Mouse (Mus musculus) urinary bladder, adult 2 months (tissue): Measurements from ENCODE around the gene Col8a2. TPM values are rescaled to one million over a fixed set of nuclear protein-coding genes. Genes with fewer than 3 reads are reported as not detected.

ENCODE experiments used
- DNase-seq: peaks from one replicate; pipeline ENCODE4 v3.0.0; 2022; ENCODE audit warnings: low spot score
- polyA plus RNA-seq: library from polyadenylated mRNA; depleted of rRNA; stranded (reverse); fragments of >200 nt; gene quantifications from 2 replicates; pipeline ENCODE4 v1.2.3, GENCODE M21; 2012

The Col8a2 gene
- polyA plus RNA-seq, 1 experiment, result 17.6 TPM

DNA sequence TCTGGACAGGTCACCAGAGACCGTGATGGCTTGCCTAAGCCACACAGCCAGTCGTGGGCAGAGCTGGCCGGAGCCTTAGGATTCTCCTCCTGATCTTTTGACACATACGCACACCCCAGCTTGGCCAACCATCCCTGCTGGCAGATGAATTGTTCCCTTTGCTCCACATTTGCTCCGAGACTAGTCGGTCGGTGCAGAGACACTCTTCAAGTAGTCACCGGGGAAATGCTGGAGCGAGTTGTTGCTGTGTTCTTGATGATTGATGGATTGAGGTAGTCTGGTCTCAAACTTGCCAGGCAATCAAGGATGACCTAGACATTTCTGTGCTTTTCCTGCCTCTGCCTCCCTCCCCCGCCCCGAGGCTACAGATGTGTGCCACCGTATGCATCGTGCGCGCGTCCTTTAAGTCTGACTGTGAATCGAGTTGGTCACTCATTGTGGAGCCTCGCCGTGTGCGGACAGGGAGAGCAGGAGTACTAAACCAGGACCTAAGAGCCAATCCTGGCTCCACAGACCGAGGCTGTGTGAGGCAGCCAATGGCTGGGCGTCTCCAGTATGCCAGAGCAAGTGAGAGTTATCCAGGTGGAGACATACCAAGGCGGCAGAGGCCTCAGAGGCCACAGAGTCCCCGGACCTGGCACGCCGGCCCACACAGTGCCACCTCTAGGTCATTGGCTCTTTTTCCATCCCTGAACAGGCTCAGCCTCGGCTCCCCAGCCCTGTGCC, 15.2 kb downstream of the Col8a2 start:
- peak; percentile 19 for DNase-seq

DNA sequence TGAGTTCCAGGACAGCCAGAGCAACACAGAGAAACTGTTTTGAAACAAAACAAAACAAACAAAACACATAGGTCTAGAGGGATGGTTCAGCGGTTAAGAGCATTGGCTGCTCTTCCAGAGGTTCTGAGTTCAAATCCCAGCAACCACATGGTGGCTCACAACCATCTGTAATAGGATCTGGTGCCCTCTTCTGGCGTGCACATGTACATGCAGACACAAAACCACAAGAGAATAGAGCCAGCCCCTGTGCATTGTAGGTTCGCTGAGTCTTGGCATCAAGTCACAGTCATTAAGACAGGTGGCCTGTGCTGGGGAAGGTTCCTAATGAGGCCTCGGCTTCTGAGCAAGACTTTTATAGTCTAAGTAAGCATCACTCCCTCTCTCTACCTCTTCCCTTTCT, 17.3 kb downstream of the Col8a2 start:
- DNase-seq, result no peak

DNA sequence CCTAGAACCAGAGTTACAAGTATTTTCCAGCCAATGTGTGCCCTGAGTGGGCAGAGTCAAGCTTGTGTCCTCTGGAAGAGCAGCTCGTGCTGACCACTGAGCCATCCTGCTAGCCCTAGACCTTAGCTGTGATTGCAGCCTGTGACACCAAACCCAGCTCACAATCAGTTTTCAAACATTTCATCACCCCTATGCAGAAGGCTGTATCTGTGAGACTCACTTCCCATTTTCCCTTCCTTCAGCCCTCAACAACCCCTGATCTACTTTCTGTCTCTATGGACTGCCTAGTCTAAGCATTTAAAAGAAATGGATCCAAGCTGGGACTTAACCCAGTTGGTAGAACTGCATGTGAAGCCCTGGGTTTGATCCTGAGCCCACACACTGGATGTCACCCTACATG, 18.8 kb downstream of the Col8a2 start:
- no peak for DNase-seq

- DNase-seq, result no peak
These were observed 19.5 kb downstream of the Col8a2 start for GRCm38 (mm10) chr4:126306058-126306457.

GRCm38 (mm10) chr4:126306827-126307226, 20.2 kb downstream of the Col8a2 start:
- DNase-seq, result no peak

GRCm38 (mm10) chr4:126309211-126309921, 22.8 kb downstream of the Col8a2 start:
- DNase-seq, result peak; percentile 23

- DNase-seq, result peak; percentile 83
These were observed 23.3 kb downstream of the Col8a2 start for GRCm38 (mm10) chr4:126309922-126310309.

DNA sequence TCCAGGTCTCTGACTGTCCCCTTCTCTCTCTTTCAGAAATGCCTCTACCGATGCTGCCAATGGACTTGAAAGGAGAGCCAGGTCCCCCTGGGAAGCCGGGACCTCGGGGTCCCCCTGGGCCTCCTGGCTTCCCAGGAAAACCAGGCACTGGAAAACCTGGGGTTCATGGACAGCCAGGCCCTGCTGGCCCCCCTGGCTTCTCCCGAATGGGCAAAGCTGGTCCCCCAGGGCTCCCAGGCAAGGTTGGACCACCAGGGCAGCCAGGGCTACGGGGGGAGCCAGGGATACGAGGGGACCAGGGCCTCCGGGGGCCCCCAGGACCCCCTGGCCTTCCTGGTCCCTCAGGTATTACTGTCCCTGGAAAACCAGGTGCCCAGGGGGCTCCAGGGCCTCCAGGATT, 23.8 kb downstream of the Col8a2 start:
- DNase-seq, result peak; percentile 21

- peak; percentile 18 for DNase-seq
These were observed 25.1 kb downstream of the Col8a2 start for GRCm38 (mm10) chr4:126311566-126312200.

DNA sequence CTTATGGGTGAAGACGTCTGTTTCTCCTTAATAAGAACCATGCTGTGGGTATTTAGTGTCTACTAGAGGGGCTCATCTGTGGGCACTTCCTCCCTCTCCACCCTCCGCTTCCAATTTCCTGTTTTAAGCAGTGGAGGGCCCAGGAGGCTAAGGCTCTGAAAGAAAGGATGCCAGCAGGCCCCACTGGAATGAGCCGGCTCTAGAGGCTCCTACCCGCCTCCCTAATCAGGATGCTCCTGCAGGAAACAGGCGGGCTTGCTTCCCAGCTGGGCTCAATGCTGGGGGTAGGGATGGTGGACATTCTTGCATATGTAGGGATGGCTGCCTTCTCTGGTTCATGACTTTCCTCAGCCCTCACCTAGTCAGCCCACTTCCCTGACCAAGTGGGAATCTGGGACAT, 26.6 kb downstream of the Col8a2 start:
- peak; percentile 15 for DNase-seq

- DNase-seq, result peak; percentile 20
These were observed 27.8 kb downstream of the Col8a2 start for GRCm38 (mm10) chr4:126314393-126314792.

GRCm38 (mm10) chr4:126315931-126316330, 29.3 kb downstream of the Col8a2 start:
- DNase-seq, result no peak

DNA sequence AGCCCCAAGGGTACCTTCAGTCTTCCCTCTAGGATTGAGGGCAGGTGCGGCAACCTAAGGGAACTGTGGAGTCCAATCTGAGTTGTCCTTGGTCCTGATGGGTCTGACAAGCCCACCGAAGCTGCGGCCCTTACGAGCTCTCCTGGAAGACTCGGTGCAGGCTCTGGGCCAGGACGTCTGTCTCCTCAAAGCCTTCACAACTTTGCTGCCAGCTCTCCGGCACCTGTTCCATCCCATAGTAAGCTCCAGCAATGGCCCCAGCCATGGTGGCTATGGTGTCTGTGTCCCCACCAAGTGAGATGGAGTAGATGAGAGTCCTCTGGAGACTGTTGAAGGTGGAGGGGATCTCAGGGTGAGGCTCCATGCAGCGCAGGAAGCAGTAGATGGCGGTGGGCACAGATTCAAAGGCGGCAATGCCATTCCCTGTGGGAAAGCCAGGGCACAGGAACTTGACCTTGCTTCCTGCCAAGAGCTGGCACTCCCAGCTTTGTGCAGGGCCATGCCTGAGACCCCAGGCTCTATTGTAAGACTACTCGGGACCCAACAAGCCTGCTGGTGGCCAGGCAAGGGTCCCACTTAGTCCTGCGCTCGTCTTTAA, 29.9 kb downstream of the Col8a2 start:
- no peak for DNase-seq

DNA sequence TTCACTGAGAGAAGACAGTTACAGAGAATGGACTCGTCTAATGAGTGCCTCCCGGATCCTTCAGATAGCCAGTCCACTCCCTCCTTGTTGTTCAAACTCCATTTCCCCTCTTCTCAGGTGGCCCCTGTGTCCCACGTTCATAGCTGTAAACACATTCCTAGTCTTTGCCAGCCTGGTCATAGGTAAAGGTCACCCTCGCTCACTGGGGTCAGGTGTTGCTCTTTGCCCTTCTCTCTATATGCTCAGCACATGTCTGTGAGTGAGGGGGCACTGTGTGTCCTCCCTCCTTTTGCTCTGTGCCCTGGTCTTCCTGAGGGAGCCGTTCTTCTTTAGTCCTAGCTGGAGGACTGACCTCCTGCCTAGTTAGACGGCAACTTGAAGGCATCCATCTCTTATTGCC, 33.2 kb downstream of the Col8a2 start:
- DNase-seq, result no peak

- peak; percentile 99 for DNase-seq
These were observed 34.7 kb downstream of the Col8a2 start, which contains the start of gene Adprhl2 for GRCm38 (mm10) chr4:126321111-126321853. Gene Adprhl2 (minus strand): TSS chr4:126321703.

GRCm38 (mm10) chr4:126321854-126322511, 35.4 kb downstream of the Col8a2 start:
- DNase-seq, result no peak

DNA sequence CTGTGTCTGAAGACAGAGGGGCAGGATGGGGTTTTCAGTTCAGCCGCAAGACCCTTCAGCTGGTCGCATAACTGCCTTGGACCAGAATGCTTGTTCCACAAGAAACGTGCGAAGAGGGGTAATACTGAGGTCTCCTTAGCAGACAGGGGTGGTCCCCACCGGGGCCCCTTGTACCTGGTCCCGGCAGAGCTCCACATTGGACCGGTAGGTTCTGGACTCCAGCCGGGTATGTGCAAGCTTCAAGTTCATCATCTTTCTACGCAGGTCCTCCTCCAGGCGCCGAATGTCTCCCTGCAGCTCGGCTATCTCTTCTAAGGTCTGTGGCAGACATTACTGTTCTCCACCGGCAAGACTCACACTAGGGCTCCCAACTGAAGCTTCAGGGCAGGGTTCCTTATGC, 36.1 kb downstream of the Col8a2 start:
- DNase-seq, result no peak

- no peak for DNase-seq
These were observed 38.3 kb downstream of the Col8a2 start for GRCm38 (mm10) chr4:126324861-126325260.

DNA sequence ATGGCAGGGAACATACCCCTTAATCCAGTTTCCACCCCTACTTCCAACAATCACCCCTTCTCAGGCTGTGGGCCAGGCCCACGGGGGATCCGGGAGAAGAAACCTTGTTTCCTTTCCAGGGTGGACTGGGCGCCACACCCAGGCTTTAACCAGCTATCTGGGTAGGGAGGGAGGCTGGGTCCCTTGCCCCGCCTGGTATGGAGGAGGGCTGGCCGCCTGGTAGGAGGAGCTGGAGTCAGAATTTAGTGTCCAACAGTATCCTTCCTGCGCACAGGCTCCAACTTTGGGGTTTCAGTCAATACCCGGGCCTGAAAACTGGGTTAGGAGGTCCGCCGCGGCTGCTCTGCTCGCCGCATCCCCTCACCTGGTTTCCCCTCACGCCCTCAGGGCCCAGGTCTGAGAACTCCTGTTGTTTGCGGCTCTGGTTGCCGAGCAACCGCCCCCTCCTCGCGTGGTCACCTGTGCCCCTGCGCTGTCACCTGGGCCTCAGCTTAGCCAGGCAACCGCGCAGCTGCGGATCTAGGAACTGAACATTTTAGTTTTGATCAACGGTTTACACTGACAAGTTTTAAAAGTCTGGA, 38.8 kb downstream of the Col8a2 start, which contains the start of gene Tekt2:
Gene Tekt2 (minus strand): TSS at position 408 of the 581 bp plus-strand sequence.
- DNase-seq, result peak; percentile 32

DNA sequence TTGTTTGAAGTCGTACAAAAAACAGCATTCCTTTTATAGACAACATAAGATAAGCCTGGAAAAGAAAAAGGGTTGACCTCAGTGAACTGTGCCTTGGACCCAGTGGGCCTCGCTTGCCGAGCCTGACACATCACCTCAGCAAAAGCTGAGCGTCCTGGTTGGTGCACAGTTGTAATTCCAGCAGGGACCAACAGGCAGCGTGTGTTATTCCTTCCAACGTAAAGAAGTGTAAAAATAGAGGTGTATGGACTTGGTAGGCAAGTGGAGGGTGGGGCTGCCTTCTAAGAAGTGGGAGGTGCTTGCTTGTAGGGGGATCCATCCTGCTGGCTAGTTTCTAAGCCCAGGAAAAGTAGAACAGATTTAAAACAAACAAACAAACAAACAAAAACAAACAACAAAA, 39.4 kb downstream of the Col8a2 start:
- DNase-seq, result no peak

DNA sequence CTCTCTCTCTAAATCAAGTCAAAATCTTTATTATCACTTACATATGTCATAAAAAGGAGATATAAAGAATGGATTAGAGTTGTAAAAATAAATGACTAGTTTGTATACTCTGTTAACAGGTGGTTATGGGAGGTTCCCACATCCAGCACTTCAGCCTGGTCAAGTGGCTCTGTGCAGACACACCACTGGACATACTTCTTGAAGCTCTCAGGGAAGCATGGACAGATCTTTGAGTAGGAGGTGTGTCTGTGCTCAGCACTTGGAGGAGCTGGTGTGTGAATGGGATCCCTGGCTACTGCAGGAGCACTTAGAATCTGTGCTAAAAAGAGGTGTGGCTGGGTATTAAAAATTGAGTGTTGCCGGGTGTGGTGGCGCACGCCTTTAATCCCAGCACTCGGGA, 43.7 kb downstream of the Col8a2 start:
- DNase-seq, result no peak
